Mouse (Mus musculus) CH12.LX (cell line): ENCODE data around the gene Meis2. TPM values are rescaled to one million over a fixed set of nuclear protein-coding genes. Genes with fewer than 3 reads are reported as not detected.

Experiments used
- DNase-seq: peaks from one replicate; pipeline ENCODE4 v3.0.0-alpha.2; 2013; ENCODE audit errors: extremely low read depth
- H3K27ac ChIP-seq: 2 replicates; pipeline ENCODE4 v1.5.1; 2012; ENCODE audit warnings: low read depth, mild to moderate bottlenecking, control low read depth, moderate library complexity; ENCODE audit not compliant: insufficient read depth
- H3K27me3 ChIP-seq: replicated peaks from 2 replicates; pipeline ENCODE3; 2012; ENCODE audit warnings: inconsistent platforms
- H3K36me3 ChIP-seq, 2 experiments: replicated peaks in 1 of 2; 2 replicates each; pipeline versions ENCODE3 to v1.6.1; 2012; ENCODE audit warnings: inconsistent platforms in 1 of 2, low read length in 1 of 2, mild to moderate bottlenecking in 1 of 2, mixed read lengths in 1 of 2, moderate library complexity in 1 of 2; ENCODE audit not compliant: control insufficient read depth in 1 of 2, insufficient read depth in 1 of 2
- H3K4me1 ChIP-seq, 2 experiments: 2 replicates each; pipeline ENCODE4 v1.6.1; 2012; ENCODE audit warnings: inconsistent platforms in 1 of 2, moderate library complexity in 1 of 2; ENCODE audit not compliant: insufficient read depth in 2 of 2, control insufficient read depth in 1 of 2
- H3K4me2 ChIP-seq: 2 replicates; pipeline ENCODE4 v1.6.1; 2012; ENCODE audit warnings: low read depth, mild to moderate bottlenecking, control low read depth; ENCODE audit not compliant: poor library complexity, insufficient read depth, severe bottlenecking
- H3K4me3 ChIP-seq, 3 experiments: fragments of 150-350 bp in 1 of 3; sonication (generic) in 1 of 3; replicated peaks in 1 of 3; 2 replicates each; pipeline versions ENCODE3 to v1.5.1; 2011 to 2012; ENCODE audit warnings: low read depth in 2 of 3, low read length in 2 of 3, mild to moderate bottlenecking in 2 of 3, moderate library complexity in 2 of 3, control low read depth in 1 of 3, improper control_type of control experiment in 1 of 3, inconsistent platforms in 1 of 3, mixed read lengths in 1 of 3; ENCODE audit not compliant: poor library complexity in 1 of 3
- H3K79me2 ChIP-seq: replicated peaks from 2 replicates; pipeline ENCODE4 v1.6.1; 2012; ENCODE audit warnings: mild to moderate bottlenecking, moderate library complexity; ENCODE audit not compliant: control insufficient read depth, poor library complexity, insufficient read depth, severe bottlenecking; ENCODE audit errors: extremely low read depth
- H3K9ac ChIP-seq: 2 replicates; pipeline ENCODE4 v1.6.1; 2012; ENCODE audit warnings: low read depth, mild to moderate bottlenecking, control low read depth, moderate library complexity; ENCODE audit not compliant: insufficient read depth
- H3K9me3 ChIP-seq: replicated peaks from 2 replicates; pipeline ENCODE3; 2012; ENCODE audit warnings: low read length, inconsistent platforms, mixed read lengths
- ETS1 ChIP-seq: conservative IDR thresholded peaks from 2 replicates; pipeline ENCODE4 v1.6.1; 2012; ENCODE audit warnings: low read depth, mild to moderate bottlenecking, inconsistent platforms, low read length, improper control_type of control experiment, moderate library complexity
- HCFC1 ChIP-seq: IDR thresholded peaks from 2 replicates; pipeline ENCODE4 v1.6.1; 2012; ENCODE audit warnings: low read depth, mild to moderate bottlenecking, inconsistent platforms, low read length, improper control_type of control experiment
- IRF4 ChIP-seq: IDR thresholded peaks from 2 replicates; pipeline ENCODE4 v1.6.1; 2014; ENCODE audit warnings: low read depth, mild to moderate bottlenecking, inconsistent platforms, low read length, improper control_type of control experiment
- KAT2A ChIP-seq: IDR thresholded peaks from 2 replicates; pipeline ENCODE4 v1.6.1; 2012; ENCODE audit warnings: low read length, improper control_type of control experiment, inconsistent platforms; ENCODE audit not compliant: insufficient replicate concordance
- MEF2A ChIP-seq: IDR thresholded peaks from 2 replicates; pipeline ENCODE4 v1.6.1; 2014; ENCODE audit warnings: low read depth, mild to moderate bottlenecking, inconsistent platforms, low read length, improper control_type of control experiment, borderline replicate concordance
- MYC ChIP-seq: IDR thresholded peaks from 2 replicates; pipeline ENCODE4 v1.6.1; 2011; ENCODE audit warnings: low read depth, mild to moderate bottlenecking, improper control_type of control experiment, low read length
- NRF1 ChIP-seq: IDR thresholded peaks from 2 replicates; pipeline ENCODE4 v1.6.1; 2014; ENCODE audit warnings: low read depth, mild to moderate bottlenecking, inconsistent platforms, low read length, improper control_type of control experiment, moderate library complexity
- PAX5 ChIP-seq: IDR thresholded peaks from 2 replicates; pipeline ENCODE4 v1.6.1; 2012; ENCODE audit warnings: low read length, inconsistent platforms, mixed read lengths
- POLR2A ChIP-seq: IDR thresholded peaks from 2 replicates; pipeline ENCODE4 v1.6.1; 2011; ENCODE audit warnings: low read depth, mild to moderate bottlenecking, improper control_type of control experiment, low read length
- RCOR1 ChIP-seq: conservative IDR thresholded peaks from 2 replicates; pipeline ENCODE4 v1.6.1; 2012; ENCODE audit warnings: low read depth, mild to moderate bottlenecking, inconsistent platforms, low read length, improper control_type of control experiment
- SIN3A ChIP-seq: IDR thresholded peaks from 2 replicates; pipeline ENCODE4 v1.6.1; 2012; ENCODE audit warnings: low read length, improper control_type of control experiment, inconsistent platforms
- UBTF ChIP-seq: IDR thresholded peaks from 2 replicates; pipeline ENCODE4 v1.6.1; 2012; ENCODE audit warnings: low read depth, mild to moderate bottlenecking, inconsistent platforms, low read length, improper control_type of control experiment, moderate library complexity
- USF1 ChIP-seq: IDR thresholded peaks from 2 replicates; pipeline ENCODE4 v1.6.1; 2014; ENCODE audit warnings: low read depth, mild to moderate bottlenecking, inconsistent platforms, low read length, improper control_type of control experiment
- ZKSCAN1 ChIP-seq: IDR thresholded peaks from 2 replicates; pipeline ENCODE4 v1.6.1; 2012; ENCODE audit warnings: low read depth, inconsistent platforms, low read length, improper control_type of control experiment, borderline replicate concordance
- ZNF384 ChIP-seq: IDR thresholded peaks from 2 replicates; pipeline ENCODE4 v1.6.1; 2012; ENCODE audit warnings: low read depth, low read length, improper control_type of control experiment, inconsistent platforms
- dilution Hi-C: fragments of 300-500 bp; cut with MboI; formaldehyde crosslinking; loops from 2 replicates; pipeline ENCODE4 v1.14.3; 2020; ENCODE audit warnings: low sequenced_read_pairs; ENCODE audit not compliant: extremely low pct_unique_long_range_greater_than_20kb, extremely low pct_ligation_motif_present
- in situ Hi-C: fragments of 300-500 bp; cut with MboI; formaldehyde crosslinking; loops from 3 replicates; pipeline ENCODE4 v1.14.3; 2019; ENCODE audit warnings: low sequenced_read_pairs, low pct_ligation_motif_present, low pct_unique_long_range_greater_than_20kb, mixed read lengths
- polyA plus RNA-seq: library from polyadenylated mRNA; unstranded; fragments of >175 nt; gene quantifications from 2 replicates; pipeline ENCODE4 v1.2.1, GENCODE M21; 2012; ENCODE audit warnings: low read depth; ENCODE audit not compliant: insufficient read length
- total RNA-seq, 2 experiments: library from RNA; depleted of rRNA; stranded (reverse); fragments of 300-350 nt in 1 of 2; fragments of >200 nt in 1 of 2; gene quantifications; 2 replicates each; pipeline ENCODE4 v1.2.3; 2012 to 2014

The Meis2 gene
- total and polyA plus RNA-seq, 3 experiments, result not detected

GRCm38 (mm10) chr2:116066057-116066941 lies 660 bp upstream of the Meis2 start:
- Histone ChIP-seq H3K79me2 (no peaks in the 10 kb centered on the region), H3K4me1 (no peaks in the 10 kb centered on the region), H3K27me3 (no peaks in the 10 kb centered on the region), H3K4me3 (no peak overlapping the region), H3K27ac (no peak overlapping the region), H3K4me2 (no peak overlapping the region), H3K36me3 (no peaks in the 10 kb centered on the region), H3K9me3 (peaks cover 12% of the 10 kb centered on the region), H3K9ac (no peak overlapping the region)
- in situ Hi-C loops, result no loop called here
- DNase-seq, result no peak
- dilution Hi-C loops, result no loop called here
- TF ChIP-seq SIN3A (no peak), MEF2A (no peak), HCFC1 (no peak), NRF1 (no peak), RCOR1 (no peak), PAX5 (no peak), POLR2A (no peak), ZNF384 (no peak), MYC (no peak), ZKSCAN1 (no peak)

GRCm38 (mm10) chr2:116065057-116065456 lies 582 bp downstream of the Meis2 start:
- in situ Hi-C loops, result no loop called here
- Histone ChIP-seq H3K27ac (no peak overlapping the region), H3K27me3 (no peaks in the 10 kb centered on the region), H3K4me2 (no peak overlapping the region), H3K9me3 (peaks cover 12% of the 10 kb centered on the region), H3K79me2 (no peaks in the 10 kb centered on the region), H3K9ac (no peak overlapping the region), H3K4me1 (no peaks in the 10 kb centered on the region), H3K4me3 (no peak overlapping the region), H3K36me3 (no peaks in the 10 kb centered on the region)
- dilution Hi-C loops, result no loop called here
- no peak for DNase-seq
- TF ChIP-seq IRF4 (no peak), KAT2A (no peak)

- Histone ChIP-seq H3K9ac (no peak overlapping the region), H3K4me1 (no peaks in the 10 kb centered on the region), H3K9me3 (peaks cover 12% of the 10 kb centered on the region), H3K4me2 (no peak overlapping the region), H3K27me3 (no peaks in the 10 kb centered on the region), H3K27ac (no peak overlapping the region), H3K4me3 (no peak overlapping the region), H3K79me2 (no peaks in the 10 kb centered on the region), H3K36me3 (no peaks in the 10 kb centered on the region)
- dilution Hi-C loops (no loop called here), in situ Hi-C loops (no loop called here)
- TF ChIP-seq UBTF (no peak), ZKSCAN1 (no peak), ETS1 (no peak), POLR2A (no peak), IRF4 (no peak), USF1 (no peak)
- no peak for DNase-seq
Observed at GRCm38 (mm10) chr2:116064521-116064920, 1.1 kb downstream of the Meis2 start.
